Mouse (Mus musculus): ENCODE results near the gene Sorcs2. TPM values are rescaled to one million over a fixed set of nuclear protein-coding genes. Genes with fewer than 3 reads are reported as not detected.

Gene Sorcs2
- polyA plus RNA-seq, 1 experiment from 2014 or later, result 6.5 TPM

DNA sequence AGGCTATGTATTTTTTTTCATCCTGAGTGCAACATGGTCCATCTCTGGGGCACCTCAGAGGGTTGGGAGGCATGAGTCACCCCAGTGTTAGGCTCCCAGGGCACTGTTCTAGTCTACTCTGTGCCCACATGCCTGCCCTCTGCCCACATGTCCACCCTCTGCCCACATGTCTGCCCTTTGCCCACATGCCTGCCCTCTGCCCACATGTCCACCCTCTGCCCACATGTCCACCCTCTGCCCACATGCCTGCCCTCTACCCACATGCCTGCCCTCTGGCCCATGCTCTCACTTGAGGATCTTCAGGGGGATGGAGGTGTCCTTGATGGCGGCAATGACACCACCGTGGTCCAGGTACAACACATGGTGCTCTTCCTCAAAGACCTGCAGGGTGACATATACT lies 354.8 kb downstream of the Sorcs2 start:
- no peaks in the 10 kb centered on the region for H3K36me3 ChIP-seq (ENCODE audit: poor library complexity, severe bottlenecking)
- H3K4me2 ChIP-seq, result no peak overlapping the region
- H3K27ac ChIP-seq, result no peak overlapping the region
- no peaks in the 10 kb centered on the region for H3K27me3 ChIP-seq
- WGBS, result 91% methylated on average over 2 of the region's 2 CpGs
- no peak overlapping the region for H3K4me3 ChIP-seq
- H3K4me1 ChIP-seq, result peaks cover 27% of the 10 kb centered on the region
- no peak overlapping the region for H3K9ac ChIP-seq
- no peaks in the 10 kb centered on the region for H3K9me3 ChIP-seq (replicated peaks)
- ATAC-seq, result no peak

DNA sequence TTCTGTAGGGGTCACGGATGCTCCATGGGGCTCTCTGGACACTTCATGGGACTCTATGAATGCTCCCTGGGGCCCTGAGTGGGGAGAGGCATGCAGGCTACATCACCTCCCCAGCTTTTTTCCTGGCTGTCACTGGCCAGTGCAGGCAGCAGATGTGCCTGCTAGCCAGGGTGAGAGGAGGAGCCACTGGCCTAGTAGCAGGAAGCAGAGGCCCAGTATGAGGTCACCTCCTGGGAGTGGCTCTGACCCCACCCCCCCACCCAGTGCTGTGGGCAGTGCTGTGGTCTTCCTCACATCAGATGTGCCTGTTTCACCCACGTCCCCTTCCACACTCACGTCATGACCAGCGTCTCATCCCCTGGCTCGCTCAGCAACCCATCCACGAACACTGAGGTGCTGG lies 356.2 kb downstream of the Sorcs2 start:
- no peak for ATAC-seq
- peak overlapping the region; percentile 75 for H3K27ac ChIP-seq
- WGBS, result 88% methylated on average over 6 of the region's 6 CpGs

DNA sequence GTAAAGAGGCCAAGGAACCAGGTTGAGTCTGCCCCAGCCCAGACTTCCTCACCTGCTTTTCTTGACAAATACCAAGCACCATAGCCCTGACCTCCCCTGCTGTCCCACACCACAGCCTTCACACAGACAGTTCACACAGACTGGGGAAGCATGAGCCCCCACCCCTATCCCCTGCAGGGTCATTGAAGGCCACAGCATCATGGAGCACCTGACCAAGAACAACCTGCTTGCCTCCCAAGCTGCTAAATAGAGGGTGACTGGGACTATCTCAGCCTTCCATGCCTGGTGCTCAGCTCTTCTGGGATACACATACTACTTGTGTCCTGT lies 356.7 kb downstream of the Sorcs2 start:
- Histone ChIP-seq H3K27me3 (no peaks in the 10 kb centered on the region), H3K27ac (peak overlapping the region; percentile 75), H3K36me3 (ENCODE audit: poor library complexity, severe bottlenecking) (no peaks in the 10 kb centered on the region; the same call in 1 of the 2 replicates), H3K9me3 (replicated peaks) (no peaks in the 10 kb centered on the region), H3K4me3 (no peak overlapping the region), H3K4me1 (peaks cover 27% of the 10 kb centered on the region), H3K9ac (peak overlapping the region; percentile 30; the same call in 1 of the 2 replicates), H3K4me2 (no peak overlapping the region)
- no peak; the same call in 1 of the 2 replicates for ATAC-seq

More for the DNA sequence above, 356.2 kb downstream of the Sorcs2 start:
- Histone ChIP-seq H3K4me1 (peaks cover 27% of the 10 kb centered on the region), H3K4me3 (no peak overlapping the region), H3K9ac (0 out of 2 replicates have a peak overlapping the region, but pooled peaks have one; percentile 30), H3K4me2 (no peak overlapping the region), H3K27me3 (no peaks in the 10 kb centered on the region), H3K9me3 (replicated peaks) (no peaks in the 10 kb centered on the region), H3K36me3 (ENCODE audit: poor library complexity, severe bottlenecking) (no peaks in the 10 kb centered on the region; the same call in 1 of the 2 replicates)

GRCm38 (mm10) chr5:36040398-36041235 lies 357.3 kb downstream of the Sorcs2 start:
- peak; percentile 92 for ATAC-seq
- peak overlapping the region; percentile 75 for H3K27ac ChIP-seq
- 44% methylated on average over 13 of the region's 13 CpGs for WGBS
- H3K4me1 ChIP-seq, result peaks cover 27% of the 10 kb centered on the region
- peak overlapping the region; percentile 30 for H3K9ac ChIP-seq
- H3K4me3 ChIP-seq, result no peak overlapping the region
- H3K4me2 ChIP-seq, result no peak overlapping the region
- H3K27me3 ChIP-seq, result no peaks in the 10 kb centered on the region
- H3K36me3 ChIP-seq (ENCODE audit: poor library complexity, severe bottlenecking), result no peaks in the 10 kb centered on the region; the same call in 1 of the 2 replicates
- H3K9me3 ChIP-seq (replicated peaks), result no peaks in the 10 kb centered on the region

DNA sequence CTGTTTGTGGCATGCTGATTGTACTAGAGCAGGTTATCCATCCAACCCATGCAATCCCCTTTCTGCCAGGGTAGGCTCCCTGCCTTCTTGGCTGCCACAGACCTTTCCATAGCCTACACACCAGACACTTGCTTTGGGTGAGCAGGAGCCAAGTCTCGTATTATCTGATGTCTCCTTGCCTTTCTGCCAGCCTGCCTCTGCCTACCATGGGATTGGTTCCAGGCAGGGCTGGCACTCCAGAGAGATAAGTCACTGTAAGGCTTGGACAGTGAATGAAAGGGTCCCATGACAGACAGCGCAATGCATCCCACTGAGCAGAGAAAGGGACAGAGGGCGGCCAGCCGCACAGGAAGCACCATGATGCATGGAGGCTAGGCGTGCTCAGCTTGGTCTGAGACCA lies 358.3 kb downstream of the Sorcs2 start:
- H3K9ac ChIP-seq, result no peak overlapping the region
- no peak overlapping the region for H3K27ac ChIP-seq
- H3K27me3 ChIP-seq, result no peaks in the 10 kb centered on the region
- no peak for ATAC-seq
- H3K9me3 ChIP-seq (replicated peaks), result no peaks in the 10 kb centered on the region
- no peaks in the 10 kb centered on the region; the same call in 1 of the 2 replicates for H3K36me3 ChIP-seq (ENCODE audit: poor library complexity, severe bottlenecking)
- no peak overlapping the region for H3K4me3 ChIP-seq
- peaks cover 27% of the 10 kb centered on the region for H3K4me1 ChIP-seq
- no peak overlapping the region for H3K4me2 ChIP-seq
- WGBS, result 90% methylated on average over 5 of the region's 5 CpGs

- no peak overlapping the region for H3K4me3 ChIP-seq
- H3K36me3 ChIP-seq (ENCODE audit: poor library complexity, severe bottlenecking), result no peaks in the 10 kb centered on the region; the same call in 1 of the 2 replicates
- no peak overlapping the region for H3K4me2 ChIP-seq
- peak; percentile 73 for ATAC-seq
- no peaks in the 10 kb centered on the region; the same call in 1 of the 2 replicates for H3K27me3 ChIP-seq
- no peaks in the 10 kb centered on the region for H3K4me1 ChIP-seq
- no peak overlapping the region for H3K27ac ChIP-seq
- no peaks in the 10 kb centered on the region for H3K9me3 ChIP-seq (replicated peaks)
- 41% methylated on average over 8 of the region's 8 CpGs for WGBS
- H3K9ac ChIP-seq, result 0 out of 2 replicates have a peak overlapping the region, but pooled peaks have one; percentile 21
These were observed 364.2 kb downstream of the Sorcs2 start for GRCm38 (mm10) chr5:36033531-36034426.

GRCm38 (mm10) chr5:36025076-36025475 lies 372.9 kb downstream of the Sorcs2 start:
- no peaks in the 10 kb centered on the region for H3K27me3 ChIP-seq
- H3K4me3 ChIP-seq, result no peak overlapping the region
- 81% methylated on average over 4 of the region's 4 CpGs for WGBS
- H3K4me2 ChIP-seq, result no peak overlapping the region
- no peak overlapping the region for H3K27ac ChIP-seq
- no peak for ATAC-seq
- no peaks in the 10 kb centered on the region for H3K36me3 ChIP-seq (ENCODE audit: poor library complexity, severe bottlenecking)
- no peaks in the 10 kb centered on the region for H3K9me3 ChIP-seq (replicated peaks)
- H3K4me1 ChIP-seq, result no peaks in the 10 kb centered on the region
- no peak overlapping the region for H3K9ac ChIP-seq

- Histone ChIP-seq H3K27ac (no peak overlapping the region), H3K27me3 (no peaks in the 10 kb centered on the region), H3K36me3 (ENCODE audit: poor library complexity, severe bottlenecking) (no peaks in the 10 kb centered on the region), H3K4me1 (no peaks in the 10 kb centered on the region), H3K9ac (no peak overlapping the region), H3K4me2 (no peak overlapping the region), H3K9me3 (replicated peaks) (no peaks in the 10 kb centered on the region), H3K4me3 (no peak overlapping the region)
- no peak for ATAC-seq
- 86% methylated on average over 9 of the region's 9 CpGs for WGBS
These were observed 373.8 kb downstream of the Sorcs2 start for GRCm38 (mm10) chr5:36024003-36024685.

GRCm38 (mm10) chr5:36022361-36022760 lies 375.6 kb downstream of the Sorcs2 start:
- Histone ChIP-seq H3K27ac (no peak overlapping the region), H3K9me3 (replicated peaks) (no peaks in the 10 kb centered on the region), H3K9ac (no peak overlapping the region), H3K36me3 (ENCODE audit: poor library complexity, severe bottlenecking) (0 out of 2 replicates have a peak, but pooled peaks cover 6% of the 10 kb centered on the region), H3K4me1 (no peaks in the 10 kb centered on the region), H3K4me2 (no peak overlapping the region), H3K4me3 (no peak overlapping the region), H3K27me3 (no peaks in the 10 kb centered on the region)
- WGBS, result 65% methylated on average over 1 of the region's 1 CpGs
- ATAC-seq, result no peak

DNA sequence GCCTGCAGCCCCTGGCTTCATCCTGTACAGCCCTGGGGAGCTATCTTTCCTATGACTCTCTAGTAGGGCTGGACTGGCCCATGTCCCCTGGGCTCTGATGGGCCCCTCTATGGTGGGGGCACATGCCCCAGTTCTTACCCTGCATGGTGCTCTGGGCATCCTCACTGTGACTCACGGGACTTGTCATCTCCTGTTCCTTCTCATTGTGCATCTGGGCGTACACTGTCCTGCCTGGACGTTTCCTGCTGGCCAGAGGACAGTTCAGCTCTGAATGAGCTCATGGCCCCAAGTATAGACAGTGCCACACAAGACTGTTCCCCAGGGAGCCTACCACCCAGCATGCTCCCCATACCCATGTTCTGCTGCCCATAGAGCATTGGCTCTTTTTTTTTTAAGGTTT lies 376.8 kb downstream of the Sorcs2 start:
- Histone ChIP-seq H3K4me2 (no peak overlapping the region), H3K4me3 (no peak overlapping the region), H3K4me1 (no peaks in the 10 kb centered on the region), H3K27ac (no peak overlapping the region), H3K36me3 (ENCODE audit: poor library complexity, severe bottlenecking) (0 out of 2 replicates have a peak, but pooled peaks cover 6% of the 10 kb centered on the region), H3K27me3 (no peaks in the 10 kb centered on the region), H3K9ac (no peak overlapping the region), H3K9me3 (replicated peaks) (no peaks in the 10 kb centered on the region)
- WGBS, result 87% methylated on average over 3 of the region's 3 CpGs
- no peak for ATAC-seq

- H3K4me2 ChIP-seq, result no peak overlapping the region
- ATAC-seq, result no peak
- H3K27me3 ChIP-seq, result no peaks in the 10 kb centered on the region
- H3K36me3 ChIP-seq (ENCODE audit: poor library complexity, severe bottlenecking), result 0 out of 2 replicates have a peak, but pooled peaks cover 6% of the 10 kb centered on the region
- no peaks in the 10 kb centered on the region for H3K9me3 ChIP-seq (replicated peaks)
- WGBS, result 83% methylated on average over 3 of the region's 3 CpGs
- no peak overlapping the region for H3K27ac ChIP-seq
- H3K4me3 ChIP-seq, result no peak overlapping the region
- H3K9ac ChIP-seq, result no peak overlapping the region
- H3K4me1 ChIP-seq, result no peaks in the 10 kb centered on the region
These were observed 379.6 kb downstream of the Sorcs2 start for GRCm38 (mm10) chr5:36018366-36018765.
